Mouse (Mus musculus): ENCODE results near the gene Brca1.
A peak's percentile ranks its signal among the peaks of the same experiment; 100 is the strongest.
"Not testable (repeated sequence)": the region's sequence is repeated elsewhere in the genome, so short reads cannot be mapped to it uniquely, and the experiment has no call there.

Brca1 gene

DNA sequence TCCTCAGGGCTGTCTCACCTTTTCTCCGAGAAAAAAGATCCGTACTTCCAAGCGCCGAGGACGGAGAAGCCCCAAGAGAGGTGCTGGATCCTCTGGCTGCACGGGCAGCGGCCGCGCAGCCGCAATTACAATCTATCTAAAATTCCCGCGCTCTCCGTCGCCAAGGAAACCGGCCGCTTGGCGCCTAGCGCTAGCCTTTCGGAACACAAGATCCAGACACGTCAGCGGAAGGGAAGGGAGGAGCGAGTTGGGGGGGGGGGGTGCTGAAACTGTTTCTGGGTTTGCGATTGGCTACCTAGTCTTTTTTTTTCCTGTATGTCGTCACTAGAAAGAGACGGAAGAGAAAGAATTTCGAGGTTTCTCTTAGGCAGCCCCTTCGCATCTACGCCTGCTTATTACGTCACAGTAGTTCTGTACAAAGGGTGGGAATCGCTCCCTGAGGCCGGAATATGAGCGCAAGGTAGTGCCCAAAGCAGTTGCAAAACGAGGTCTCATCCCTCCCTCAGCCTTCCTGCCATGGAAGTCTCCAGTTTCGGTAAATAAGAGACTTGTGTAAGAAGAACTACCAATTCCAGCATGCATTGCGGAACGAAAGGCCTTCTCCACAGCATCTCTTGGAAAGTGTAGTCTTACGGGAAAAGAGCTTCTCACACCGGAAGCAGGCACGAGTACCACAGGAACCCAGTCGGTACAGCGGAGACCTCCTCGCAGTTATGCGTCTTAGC is at the start of gene Brca1, which contains the start of gene Nbr1:
TSS of gene Brca1 (minus strand) at position 205 of the 725 bp plus-strand sequence.
TSS of gene Nbr1 (plus strand) at position 399 of the 725 bp plus-strand sequence.
- peak; percentile 90 to 99 for DNase-seq (ENCODE audit: inconsistent age in 2 of 2, low spot score in 1 of 2)

DNA sequence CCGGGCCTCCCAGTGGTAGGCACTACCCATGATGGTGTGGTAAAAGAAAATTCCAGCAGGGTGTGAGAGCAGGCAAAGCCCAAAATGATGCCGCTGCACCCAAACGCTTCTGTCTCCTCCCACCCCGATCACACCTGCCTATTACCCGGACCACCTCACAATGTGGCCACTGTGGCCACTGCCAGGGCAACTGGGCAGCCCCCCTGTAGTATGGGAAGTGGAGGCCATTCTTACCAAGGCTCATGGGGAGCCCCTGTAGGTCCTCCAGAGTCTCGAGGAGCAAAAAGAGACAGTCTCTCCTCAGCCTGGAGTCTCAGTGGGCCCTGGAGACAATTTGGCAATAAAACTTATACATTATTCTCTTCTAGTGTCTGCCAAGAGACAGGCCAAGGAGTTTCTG is 47.4 kb upstream of the Brca1 start, which contains the start of gene Gm11634:
TSS of gene Gm11634 (minus strand) at position 101 of the 400 bp plus-strand sequence.
- DNase-seq (ENCODE audit: inconsistent age in 2 of 2, low spot score in 1 of 2) = no peak

DNA sequence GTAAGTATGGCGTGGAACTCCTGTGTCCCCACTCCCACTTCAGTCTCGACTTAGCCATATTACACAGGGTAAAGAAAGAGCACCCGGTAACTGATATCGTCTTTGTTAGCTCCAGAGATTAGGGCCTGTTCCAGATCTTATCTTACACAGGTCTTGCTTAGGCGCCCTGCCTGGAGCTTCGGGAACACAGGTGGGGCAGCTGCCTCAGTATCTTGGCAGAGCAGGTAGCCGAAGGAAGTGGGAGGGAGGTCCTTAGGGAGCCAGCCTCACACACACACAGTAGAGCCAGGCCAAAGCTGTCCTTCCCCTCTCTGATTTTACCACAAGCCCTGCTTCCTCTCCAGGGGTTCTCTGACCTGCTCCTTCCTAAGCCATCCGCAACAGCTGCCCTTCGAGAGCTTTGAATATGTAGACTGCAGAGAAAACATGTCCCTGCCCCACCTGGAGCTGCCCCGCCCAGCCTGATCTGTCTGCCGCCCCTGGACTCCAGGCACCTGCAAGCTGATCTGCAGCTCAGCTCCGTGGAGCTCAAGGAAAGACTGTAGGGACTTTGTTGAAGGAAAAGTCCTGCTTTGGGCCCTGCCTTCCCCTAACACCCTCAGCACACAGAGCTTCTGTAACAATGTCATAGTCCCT is 38.4 kb upstream of the Brca1 start:
- DNase-seq (ENCODE audit: inconsistent age in 2 of 2, low spot score in 1 of 2) = no peak

DNA sequence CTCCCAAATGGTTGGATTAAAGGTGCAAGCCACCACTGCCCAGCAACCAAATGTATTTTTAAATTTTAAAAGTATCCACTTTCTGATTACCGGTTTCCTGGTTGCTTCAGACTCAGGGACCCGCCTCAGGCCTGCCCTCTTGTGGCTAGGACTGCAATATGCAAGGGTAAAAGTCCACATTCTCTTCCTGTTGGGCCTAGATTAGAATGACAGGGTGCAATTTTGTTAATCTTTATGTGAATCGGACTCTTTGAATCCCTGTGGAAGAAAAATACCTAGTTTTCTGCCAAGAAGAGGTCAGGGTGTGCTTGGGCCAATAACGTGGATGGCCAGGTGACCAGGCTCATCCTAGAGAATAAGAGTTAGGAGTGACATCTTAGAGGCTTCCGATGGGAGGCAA is 37.7 kb upstream of the Brca1 start:
- DNase-seq (ENCODE audit: inconsistent age in 2 of 2, low spot score in 1 of 2) = peak; percentile 40 to 76

DNA sequence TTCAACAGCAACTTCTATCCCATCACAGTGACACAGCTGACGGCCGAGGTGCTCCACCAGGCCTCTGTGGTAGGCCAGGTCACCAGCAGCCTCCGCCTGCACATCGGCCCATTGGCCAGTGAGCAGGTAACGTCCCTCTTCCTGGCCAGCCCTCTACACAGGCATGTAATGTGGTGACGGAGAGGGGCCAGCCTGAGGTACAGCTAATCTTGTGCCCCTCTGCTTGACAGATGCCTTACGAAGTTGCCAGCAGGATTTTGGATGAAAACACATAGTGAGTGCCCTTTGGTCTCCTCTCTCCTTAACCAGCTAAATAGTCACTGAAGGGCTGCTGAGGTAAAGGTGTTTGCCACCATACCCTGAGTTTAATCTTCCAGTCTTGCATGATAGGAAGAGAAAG is 37.1 kb upstream of the Brca1 start:
- no peak for DNase-seq (ENCODE audit: inconsistent age in 2 of 2, low spot score in 1 of 2)

DNA sequence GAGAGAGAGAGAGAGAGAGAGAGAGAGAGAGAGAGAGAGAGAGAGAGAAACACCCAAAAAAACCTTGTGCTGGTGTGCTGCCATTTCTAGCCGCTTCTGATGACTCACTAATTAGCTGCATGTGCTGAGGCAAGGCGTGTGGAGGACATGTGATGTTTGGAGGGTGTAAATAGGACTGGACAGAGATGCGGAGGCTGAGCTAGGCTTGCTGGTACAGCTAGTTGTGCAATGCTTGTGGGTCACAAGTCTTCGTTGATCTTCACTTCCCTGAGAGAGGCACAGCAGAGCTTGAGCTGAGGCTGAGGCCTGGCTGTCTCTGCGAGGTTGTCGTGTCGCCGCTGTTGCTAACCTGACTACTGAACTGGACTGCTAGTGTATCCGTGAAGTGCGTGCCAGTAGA is 35.9 kb upstream of the Brca1 start:
- DNase-seq (ENCODE audit: inconsistent age in 2 of 2, low spot score in 1 of 2) = no peak

DNA sequence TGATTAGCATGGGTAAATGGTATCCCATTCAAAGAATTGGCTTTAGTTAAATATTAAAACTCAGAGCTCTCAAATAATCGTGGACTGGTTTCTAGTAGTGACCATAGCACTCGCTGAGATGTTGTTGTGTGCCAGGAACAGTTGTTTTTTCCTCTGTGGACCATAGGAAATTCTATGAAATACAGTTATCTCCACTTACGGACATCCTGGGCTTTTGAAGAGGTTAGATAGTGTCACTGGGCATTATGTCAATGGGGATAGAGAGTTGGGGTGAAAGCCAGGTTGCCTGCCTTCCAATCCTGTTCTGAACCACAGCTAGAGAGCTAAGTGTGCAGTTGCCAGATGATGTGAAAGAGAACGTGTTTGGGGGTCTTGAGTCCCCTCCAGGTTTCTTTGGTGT is 34.0 kb upstream of the Brca1 start:
- no peak for DNase-seq (ENCODE audit: inconsistent age in 2 of 2, low spot score in 1 of 2)

DNA sequence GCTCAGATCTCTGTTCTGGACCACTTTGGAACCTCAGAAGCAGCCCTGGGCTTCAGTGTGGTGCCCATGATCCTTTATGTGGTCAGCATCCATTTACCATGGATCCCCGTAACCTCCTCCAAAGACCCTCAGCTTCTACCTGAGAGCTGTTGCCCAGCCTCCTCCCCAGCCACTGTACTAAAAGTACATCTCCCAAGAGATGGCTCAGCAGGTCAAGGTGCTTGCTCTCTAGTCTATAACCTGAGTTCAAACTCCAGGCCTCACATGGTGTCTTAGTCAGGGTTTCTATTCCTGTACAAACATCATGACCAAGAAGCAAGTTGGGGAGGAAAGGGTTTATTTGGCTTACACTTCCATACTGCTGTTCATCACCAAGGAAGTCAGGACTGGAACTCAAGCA is 33.3 kb upstream of the Brca1 start:
- not testable (repeated sequence) for DNase-seq (ENCODE audit: inconsistent age in 2 of 2, low spot score in 1 of 2)

DNA sequence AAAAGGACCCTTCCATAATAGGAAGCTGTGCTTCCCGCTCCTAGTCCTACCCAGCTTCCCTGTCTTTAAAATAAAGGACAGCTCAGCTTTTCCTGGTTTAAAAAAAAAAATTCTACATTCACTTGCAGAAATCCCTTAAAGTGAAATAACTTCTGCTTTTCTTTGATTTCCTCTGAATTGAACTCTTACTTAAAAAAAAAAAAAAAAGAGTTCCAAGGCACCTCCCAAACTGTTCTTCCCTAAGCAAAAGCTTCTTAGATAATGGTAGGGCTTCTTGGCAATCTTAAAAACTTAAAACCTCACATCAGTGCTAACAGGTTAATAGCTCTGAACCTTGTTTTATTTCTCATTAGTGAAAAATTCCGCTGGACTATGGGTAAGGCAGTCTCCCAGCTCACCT is 31.4 kb upstream of the Brca1 start:
- no peak for DNase-seq (ENCODE audit: inconsistent age in 2 of 2, low spot score in 1 of 2)

DNA sequence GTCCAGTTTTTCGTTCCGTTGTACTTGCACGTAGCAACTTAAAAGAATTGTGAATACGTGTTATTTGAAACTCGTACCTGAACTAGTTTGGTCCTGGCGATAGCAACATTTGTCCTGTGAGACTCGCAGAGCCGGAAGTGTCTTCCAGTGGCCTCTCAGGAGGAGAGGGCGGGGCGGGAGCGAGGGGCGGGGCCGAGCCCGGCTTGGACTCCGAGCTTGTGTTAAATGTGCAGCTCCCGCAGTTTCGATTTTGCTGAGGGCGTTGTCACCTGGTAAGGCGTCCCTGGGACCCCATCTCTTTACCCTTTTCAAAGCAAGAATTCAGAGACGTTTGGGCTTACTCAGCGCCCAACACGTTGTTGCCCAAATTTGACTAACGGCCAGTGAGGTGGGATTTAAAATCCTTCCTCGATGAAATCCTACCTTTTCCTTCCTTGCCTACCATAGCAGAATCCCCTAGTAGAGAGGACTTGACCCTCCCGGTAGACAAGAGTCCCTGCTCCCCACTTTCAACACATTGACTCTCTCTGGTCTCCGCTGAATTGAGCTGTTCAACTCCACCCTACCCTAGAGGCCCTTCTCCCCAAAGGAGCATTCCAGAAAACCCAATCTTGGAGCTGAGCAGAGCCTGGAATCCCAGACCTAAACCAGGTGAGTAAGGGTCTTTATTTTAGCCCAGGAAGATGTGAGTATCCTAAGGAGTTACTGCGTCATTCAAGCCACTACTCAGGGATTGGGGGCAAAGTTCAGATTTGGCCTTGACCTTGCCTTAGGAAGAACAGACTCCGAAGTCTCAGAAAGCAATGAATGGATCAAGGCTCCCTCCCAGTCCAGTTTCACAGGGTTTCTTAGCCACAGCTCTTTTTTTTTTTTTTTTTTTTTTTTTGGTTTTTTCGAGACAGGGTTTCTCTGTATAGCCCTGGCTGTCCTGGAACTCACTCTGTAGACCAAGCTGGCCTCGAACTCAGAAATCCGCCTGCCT is 30.6 kb upstream of the Brca1 start, which contains the start of gene Tmem106a:
TSS of gene Tmem106a (plus strand) at position 189 of the 982 bp plus-strand sequence.
- DNase-seq (ENCODE audit: inconsistent age in 2 of 2, low spot score in 1 of 2) = peak; percentile 76 to 93

DNA sequence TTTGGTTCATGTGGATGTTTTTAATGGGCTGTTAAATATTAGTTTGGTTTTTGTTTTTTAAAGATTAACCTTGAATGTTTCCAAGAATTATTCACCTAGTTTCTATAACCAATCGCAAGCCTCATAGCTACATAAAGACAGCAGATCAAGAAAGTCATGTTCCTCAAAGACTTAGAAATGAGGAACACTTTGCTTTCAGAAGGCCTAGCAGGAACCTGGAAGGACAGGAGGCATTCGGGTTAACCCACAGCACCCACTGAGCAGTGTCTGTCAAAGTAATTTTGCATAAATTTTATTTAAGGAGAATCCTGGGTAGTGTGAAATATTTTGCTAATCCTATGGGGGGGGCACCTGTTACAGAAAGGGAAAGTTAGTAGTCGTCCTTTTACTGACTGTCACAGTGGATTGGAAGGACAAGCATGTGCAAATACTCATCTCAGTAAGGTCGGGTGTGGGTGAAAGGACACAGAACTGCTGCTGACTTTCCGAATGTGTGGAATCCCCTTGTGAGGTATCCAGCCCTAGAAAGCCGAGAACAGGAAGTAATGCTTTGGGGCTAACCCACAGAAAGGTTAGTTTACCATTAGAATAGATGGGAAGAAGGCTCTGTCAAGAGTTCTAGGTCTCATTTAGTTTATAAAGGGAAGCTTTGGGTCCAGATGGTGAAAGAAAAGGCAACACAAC is 29.5 kb upstream of the Brca1 start:
- DNase-seq (ENCODE audit: inconsistent age in 2 of 2, low spot score in 1 of 2) = no peak

DNA sequence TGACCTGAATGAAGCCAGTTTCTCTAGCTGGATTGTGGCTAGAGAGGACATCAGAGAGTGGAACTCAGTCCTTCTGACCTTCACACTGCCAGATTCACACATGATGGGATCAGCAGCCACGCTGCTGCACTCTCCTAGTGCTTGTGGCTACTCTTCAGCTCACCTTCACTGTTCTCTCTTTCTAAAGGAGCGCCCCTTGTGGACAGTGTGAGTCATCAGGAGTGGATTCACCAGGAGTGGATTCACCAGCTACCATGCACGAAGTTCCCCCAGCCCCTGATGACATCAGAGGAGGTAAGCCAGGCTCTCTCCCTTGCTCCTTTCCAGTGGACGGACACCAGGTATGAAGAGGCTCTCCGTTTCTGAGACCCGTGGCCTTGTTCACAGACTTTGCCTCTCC is 24.4 kb upstream of the Brca1 start:
- no peak for DNase-seq (ENCODE audit: inconsistent age in 2 of 2, low spot score in 1 of 2)

DNA sequence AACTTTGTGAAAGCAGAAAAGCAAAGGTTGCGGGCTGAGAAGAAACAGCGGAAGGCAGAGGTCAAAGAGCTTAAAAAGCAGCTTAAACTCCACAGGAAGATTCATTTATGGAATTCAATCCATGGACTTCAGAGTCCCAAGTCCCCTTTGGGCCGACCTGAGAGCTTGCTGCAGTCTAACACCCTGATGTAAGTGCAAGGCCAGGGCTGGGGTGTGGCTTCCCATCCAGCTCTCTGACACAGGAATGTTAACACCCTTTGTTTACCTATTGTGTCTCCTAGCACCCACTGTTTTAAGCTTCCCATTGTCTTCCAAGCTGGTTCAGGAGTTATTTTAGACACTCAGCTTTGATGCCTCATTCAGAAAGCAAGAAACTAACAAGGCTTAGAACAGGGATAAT is 16.7 kb upstream of the Brca1 start:
- no peak for DNase-seq (ENCODE audit: inconsistent age in 2 of 2, low spot score in 1 of 2)

DNA sequence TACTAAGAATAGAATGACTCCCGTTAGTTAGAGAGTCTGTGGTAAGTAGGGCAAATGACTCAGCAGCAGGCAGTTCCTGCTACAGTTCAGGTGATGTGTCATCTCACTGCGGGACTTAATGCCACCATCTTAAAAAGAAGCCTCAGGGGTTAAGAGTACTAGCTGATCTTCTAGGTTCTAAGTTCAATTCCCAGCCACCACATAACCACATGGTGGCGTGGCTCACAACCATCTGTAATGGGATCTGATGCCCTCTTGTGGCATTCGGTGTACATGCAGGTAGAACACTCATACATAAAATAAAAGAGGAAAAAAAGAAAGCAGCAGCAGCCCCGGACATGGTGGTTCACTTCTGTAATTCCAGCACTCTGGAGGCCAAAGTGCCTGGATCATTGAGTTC is 10.6 kb upstream of the Brca1 start:
- DNase-seq (ENCODE audit: inconsistent age in 2 of 2, low spot score in 1 of 2) = peak; percentile 40 to 77

DNA sequence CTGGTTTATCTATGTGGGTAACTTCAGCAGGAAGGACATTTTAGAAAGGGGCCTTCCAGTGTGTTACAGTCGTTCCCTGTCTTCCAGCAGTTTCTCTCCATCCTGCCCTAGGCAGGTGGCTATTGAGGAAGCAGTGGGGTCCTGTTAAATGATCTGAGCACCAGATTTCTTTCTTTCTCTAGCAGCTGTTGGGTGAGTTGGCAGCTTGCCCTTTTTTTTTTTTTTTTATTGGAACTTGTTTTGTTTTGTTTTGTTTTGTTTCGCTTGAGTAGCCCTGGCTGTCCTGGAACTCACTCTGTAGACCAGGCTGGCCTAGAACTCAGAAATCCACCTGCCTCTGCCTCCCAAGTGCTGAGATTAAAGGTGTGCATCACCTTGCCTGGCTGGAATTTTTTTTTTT is 5.2 kb upstream of the Brca1 start:
- no peak for DNase-seq (ENCODE audit: inconsistent age in 2 of 2, low spot score in 1 of 2)

DNA sequence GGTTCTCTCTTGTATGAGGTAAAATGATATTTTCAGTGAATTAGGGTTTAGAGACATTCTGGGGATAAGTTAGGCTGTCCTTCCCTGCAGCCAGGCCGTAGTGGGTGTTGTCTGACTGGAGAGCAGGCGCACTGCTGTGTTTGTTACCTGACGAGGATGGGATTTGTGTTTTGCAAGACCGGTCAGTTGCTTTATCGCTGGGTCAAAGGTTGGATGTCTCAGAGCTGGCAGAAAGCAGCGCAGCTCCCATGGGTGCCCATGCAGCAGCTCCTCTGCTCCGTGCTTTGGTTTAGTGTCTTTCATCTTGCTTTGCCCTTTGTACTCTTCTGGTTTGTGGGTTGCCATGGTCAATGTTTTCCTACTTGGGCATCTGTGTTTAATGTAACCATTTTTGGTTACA is 4.8 kb upstream of the Brca1 start:
- peak in 1 of 2 experiments; percentile 37 for DNase-seq (ENCODE audit: inconsistent age in 2 of 2, low spot score in 1 of 2)

DNA sequence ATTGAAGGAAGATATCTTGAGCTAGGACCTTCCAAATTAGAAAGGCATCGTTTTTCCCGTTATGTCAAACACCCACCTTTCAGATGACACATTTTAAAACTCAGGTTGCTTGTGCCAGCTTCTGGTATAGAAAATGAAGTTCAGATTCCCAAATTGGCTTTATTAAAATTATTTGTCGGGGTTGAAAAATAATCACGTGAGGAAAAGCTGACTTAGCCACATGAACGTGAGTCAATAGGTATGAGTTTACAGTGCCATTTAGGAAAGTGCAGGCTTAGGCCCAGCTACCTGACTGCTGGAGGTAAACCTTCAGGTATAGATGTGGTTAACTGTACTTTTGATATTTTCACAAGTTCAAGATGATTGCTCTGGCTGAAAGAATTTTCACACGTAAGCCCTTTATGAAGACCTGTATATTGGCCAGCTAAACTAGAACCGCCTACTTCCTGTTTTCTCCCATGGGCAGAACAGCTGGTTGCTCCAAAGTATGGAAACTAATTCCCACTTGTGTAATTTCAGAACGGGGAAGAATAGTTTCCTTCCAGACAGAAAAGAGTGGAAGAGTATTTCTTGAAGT is 1.7 kb upstream of the Brca1 start:
- DNase-seq (ENCODE audit: inconsistent age in 2 of 2, low spot score in 1 of 2) = peak in 1 of 2 experiments; percentile 67

DNA sequence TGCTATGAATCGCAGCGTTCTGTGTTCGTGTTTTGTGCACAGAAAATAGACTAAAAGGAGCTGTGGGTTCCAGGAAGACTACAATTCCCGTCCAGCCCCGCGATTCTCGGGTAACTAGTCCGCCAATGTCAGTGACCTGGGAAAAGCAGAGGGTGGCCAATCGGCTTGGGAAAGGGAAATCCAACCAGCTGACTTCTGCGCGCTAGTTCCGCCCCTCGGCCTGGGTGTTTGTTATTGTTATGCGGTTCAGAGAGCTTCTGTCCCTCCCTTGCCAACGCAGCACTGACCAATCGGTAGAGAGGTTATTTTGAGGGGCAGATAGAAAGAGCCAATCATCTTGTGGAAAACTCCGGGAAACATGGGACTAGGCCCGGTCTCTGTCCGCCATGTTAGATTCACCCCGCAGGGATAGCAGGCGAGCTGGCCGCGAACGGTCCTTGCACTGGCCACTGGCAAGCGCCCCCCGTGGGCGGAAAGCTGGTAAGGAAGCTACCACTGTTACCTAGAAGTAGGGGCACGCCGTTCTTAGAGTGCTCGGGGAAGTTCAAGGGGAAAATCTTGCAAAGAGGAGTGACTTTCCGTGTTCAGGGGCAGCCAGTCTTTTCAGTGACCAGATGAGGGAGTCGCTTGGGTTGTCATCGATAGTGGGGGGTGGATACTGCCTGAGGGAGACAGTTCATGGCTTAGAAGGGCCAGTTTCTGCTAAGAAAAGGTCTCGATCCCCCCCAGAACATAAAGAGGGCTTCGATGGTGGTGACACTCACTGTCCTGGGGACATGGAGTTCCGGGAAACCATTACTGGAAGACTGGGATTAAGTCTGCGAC is 933 bp upstream of the Brca1 start:
- peak; percentile 99 for DNase-seq (ENCODE audit: inconsistent age in 2 of 2, low spot score in 1 of 2)

DNA sequence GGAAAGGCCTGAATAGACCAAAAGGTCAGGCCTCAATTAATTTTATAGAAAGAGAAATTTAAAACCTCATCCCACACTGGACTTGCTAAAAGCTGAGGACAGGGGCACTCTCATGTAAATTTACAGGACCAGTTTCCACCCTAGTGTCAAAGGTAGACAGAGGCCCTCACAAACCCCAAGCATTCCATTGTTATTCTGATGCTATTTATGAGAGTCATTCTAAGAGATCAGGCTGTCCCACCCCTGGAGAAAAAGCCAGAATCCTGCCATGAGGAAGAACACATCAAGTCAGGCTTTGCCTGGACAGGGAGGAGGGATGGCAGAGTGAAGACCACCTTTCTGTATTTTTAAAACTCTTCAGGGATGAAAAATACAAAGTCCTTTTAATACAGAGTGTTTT is 3.2 kb downstream of the Brca1 start:
- DNase-seq (ENCODE audit: inconsistent age in 2 of 2, low spot score in 1 of 2) = no peak

DNA sequence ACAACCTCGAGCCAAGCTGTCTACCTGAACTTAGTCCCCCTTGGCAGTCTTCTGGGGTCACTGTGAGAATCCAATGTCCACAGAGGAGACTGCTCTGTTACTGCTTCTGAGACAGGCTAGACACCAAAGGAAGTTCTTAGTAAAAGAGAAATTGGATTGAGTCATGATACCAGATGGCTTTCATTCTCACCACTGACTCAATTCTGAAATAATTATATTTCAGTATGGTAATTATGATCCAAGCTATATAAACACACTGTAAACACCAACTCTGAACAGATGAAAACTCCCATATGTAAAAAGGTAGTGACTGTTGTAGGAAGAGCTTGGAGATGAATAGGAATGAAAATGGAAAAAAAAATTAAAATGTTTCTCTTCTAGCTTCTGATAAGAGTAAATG is 7.6 kb downstream of the Brca1 start:
- no peak for DNase-seq (ENCODE audit: inconsistent age in 2 of 2, low spot score in 1 of 2)
